Mouse (Mus musculus): ENCODE data around the gene Mrpl24. TPM values are rescaled to one million over a fixed set of nuclear protein-coding genes. Genes with fewer than 3 reads are reported as not detected.
A peak's percentile ranks its signal among the peaks of the same experiment; 100 is the strongest.
"Not testable (repeated sequence)": the region's sequence is repeated elsewhere in the genome, so short reads cannot be mapped to it uniquely, and the experiment has no call there.

Gene Mrpl24
- polyA plus RNA-seq, 1 experiment = 139 TPM

GRCm38 (mm10) chr3:87893367-87893905, 25.9 kb upstream of the Mrpl24 start:
- no peak for TF ChIP-seq POLR2A (IDR thresholded peaks at IDR 0.05; ENCODE audit: borderline replicate concordance, low read depth, low read length)
- TF ChIP-seq CTCF (IDR thresholded peaks at IDR 0.05; ENCODE audit: low read depth, low read length) = no peak
- Histone ChIP-seq H3K4me1 (ENCODE audit: control insufficient read depth, insufficient read depth, low read length) (0 out of 2 replicates have a peak, but pooled peaks cover 2% of the 10 kb centered on the region), H3K27ac (ENCODE audit: insufficient read depth, low read depth, low read length) (no peak overlapping the region), H3K4me3 (ENCODE audit: insufficient read depth, low read length) (no peak overlapping the region)

- Histone ChIP-seq H3K27ac (ENCODE audit: insufficient read depth, low read depth, low read length) (no peak overlapping the region), H3K4me1 (ENCODE audit: control insufficient read depth, insufficient read depth, low read length) (peaks cover 9% of the 10 kb centered on the region), H3K4me3 (ENCODE audit: insufficient read depth, low read length) (no peak overlapping the region)
- TF ChIP-seq CTCF (IDR thresholded peaks at IDR 0.05; ENCODE audit: low read depth, low read length) = no peak
These were observed 20.0 kb upstream of the Mrpl24 start for GRCm38 (mm10) chr3:87899266-87899665.

- Histone ChIP-seq H3K4me1 (ENCODE audit: control insufficient read depth, insufficient read depth, low read length) (peaks cover 9% of the 10 kb centered on the region), H3K27ac (ENCODE audit: insufficient read depth, low read depth, low read length) (no peak overlapping the region), H3K4me3 (ENCODE audit: insufficient read depth, low read length) (no peak overlapping the region)
- no peak for TF ChIP-seq CTCF (IDR thresholded peaks at IDR 0.05; ENCODE audit: low read depth, low read length)
- no peak for TF ChIP-seq POLR2A (IDR thresholded peaks at IDR 0.05; ENCODE audit: borderline replicate concordance, low read depth, low read length)
These were observed 19.5 kb upstream of the Mrpl24 start for GRCm38 (mm10) chr3:87899776-87900175.

- Histone ChIP-seq H3K27ac (ENCODE audit: insufficient read depth, low read depth, low read length) (no peak overlapping the region), H3K4me3 (ENCODE audit: insufficient read depth, low read length) (no peak overlapping the region), H3K4me1 (ENCODE audit: control insufficient read depth, insufficient read depth, low read length) (peaks cover 9% of the 10 kb centered on the region)
- no peak for TF ChIP-seq POLR2A (IDR thresholded peaks at IDR 0.05; ENCODE audit: borderline replicate concordance, low read depth, low read length)
- no peak for TF ChIP-seq CTCF (IDR thresholded peaks at IDR 0.05; ENCODE audit: low read depth, low read length)
These were observed 18.2 kb upstream of the Mrpl24 start for GRCm38 (mm10) chr3:87901036-87901624.

- not testable (repeated sequence) for H3K4me1 ChIP-seq (ENCODE audit: control insufficient read depth, insufficient read depth, low read length); H3K4me3 ChIP-seq (ENCODE audit: insufficient read depth, low read length); H3K27ac ChIP-seq (ENCODE audit: insufficient read depth, low read depth, low read length)
These were observed 17.3 kb upstream of the Mrpl24 start for GRCm38 (mm10) chr3:87901959-87902358.

- no peak overlapping the region for H3K4me3 ChIP-seq (ENCODE audit: insufficient read depth, low read length)
- no peak for TF ChIP-seq CTCF (IDR thresholded peaks at IDR 0.05; ENCODE audit: low read depth, low read length)
- no peak for TF ChIP-seq POLR2A (IDR thresholded peaks at IDR 0.05; ENCODE audit: borderline replicate concordance, low read depth, low read length)
- H3K27ac ChIP-seq (ENCODE audit: insufficient read depth, low read depth, low read length) = no peak overlapping the region
- peaks cover 14% of the 10 kb centered on the region for H3K4me1 ChIP-seq (ENCODE audit: control insufficient read depth, insufficient read depth, low read length)
These were observed 15.5 kb upstream of the Mrpl24 start for GRCm38 (mm10) chr3:87903821-87904220.

- H3K4me1 ChIP-seq (ENCODE audit: control insufficient read depth, insufficient read depth, low read length) = peaks cover 29% of the 10 kb centered on the region
- H3K27ac ChIP-seq (ENCODE audit: insufficient read depth, low read depth, low read length) = peak within 1 kb of the TSS; percentile 65
- peak within 1 kb of the TSS; percentile 89 for H3K4me3 ChIP-seq (ENCODE audit: insufficient read depth, low read length)
- TF ChIP-seq POLR2A (IDR thresholded peaks at IDR 0.05; ENCODE audit: borderline replicate concordance, low read depth, low read length) (no peak), CTCF (IDR thresholded peaks at IDR 0.05; ENCODE audit: low read depth, low read length) (no peak)
These were observed 13.3 kb upstream of the Mrpl24 start, which contains the start of gene Hdgf for GRCm38 (mm10) chr3:87905880-87906485. Gene Hdgf, plus strand, starts transcription at chr3:87906321.

- peak overlapping the region; percentile 65 for H3K27ac ChIP-seq (ENCODE audit: insufficient read depth, low read depth, low read length)
- TF ChIP-seq POLR2A (IDR thresholded peaks at IDR 0.05; ENCODE audit: borderline replicate concordance, low read depth, low read length) (no peak), CTCF (IDR thresholded peaks at IDR 0.05; ENCODE audit: low read depth, low read length) (no peak)
- peaks cover 29% of the 10 kb centered on the region for H3K4me1 ChIP-seq (ENCODE audit: control insufficient read depth, insufficient read depth, low read length)
- peak overlapping the region; percentile 89 for H3K4me3 ChIP-seq (ENCODE audit: insufficient read depth, low read length)
These were observed 12.7 kb upstream of the Mrpl24 start for GRCm38 (mm10) chr3:87906601-87906980.

GRCm38 (mm10) chr3:87906981-87907857, 12.1 kb upstream of the Mrpl24 start:
- TF ChIP-seq POLR2A (IDR thresholded peaks at IDR 0.05; ENCODE audit: borderline replicate concordance, low read depth, low read length) (no peak), CTCF (IDR thresholded peaks at IDR 0.05; ENCODE audit: low read depth, low read length) (no peak)
- peak overlapping the region; percentile 89 for H3K4me3 ChIP-seq (ENCODE audit: insufficient read depth, low read length)
- peaks cover 30% of the 10 kb centered on the region for H3K4me1 ChIP-seq (ENCODE audit: control insufficient read depth, insufficient read depth, low read length)
- peak overlapping the region; percentile 65 for H3K27ac ChIP-seq (ENCODE audit: insufficient read depth, low read depth, low read length)

GRCm38 (mm10) chr3:87907906-87908305, 11.4 kb upstream of the Mrpl24 start:
- no peak for TF ChIP-seq CTCF (IDR thresholded peaks at IDR 0.05; ENCODE audit: low read depth, low read length)
- no peak for TF ChIP-seq POLR2A (IDR thresholded peaks at IDR 0.05; ENCODE audit: borderline replicate concordance, low read depth, low read length)
- peak overlapping the region; percentile 65 for H3K27ac ChIP-seq (ENCODE audit: insufficient read depth, low read depth, low read length)
- peak overlapping the region; percentile 89 for H3K4me3 ChIP-seq (ENCODE audit: insufficient read depth, low read length)
- H3K4me1 ChIP-seq (ENCODE audit: control insufficient read depth, insufficient read depth, low read length) = peaks cover 36% of the 10 kb centered on the region
